Mouse (Mus musculus): ENCODE results near the gene Lrmp.

DNA sequence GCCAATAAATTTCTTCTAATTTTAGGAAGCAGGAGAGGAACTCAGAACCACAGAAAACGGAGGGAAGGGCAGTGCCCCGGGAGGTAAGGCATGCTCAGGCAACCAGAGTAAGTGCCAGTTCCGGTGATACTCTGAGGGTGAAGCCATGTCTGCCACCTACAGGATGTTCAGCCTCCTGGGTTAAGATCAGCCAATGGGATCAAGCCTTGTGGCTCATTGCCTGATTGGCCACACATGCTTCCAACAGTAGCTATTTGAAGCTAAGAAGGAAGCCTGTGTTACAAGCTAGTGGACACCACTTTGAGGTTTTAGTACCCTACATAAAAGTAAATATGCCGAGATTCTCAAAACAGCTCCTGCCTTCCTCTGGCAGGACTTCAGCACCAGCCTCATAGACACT lies 43.2 kb downstream of the Lrmp start:
- TF ChIP-seq TAL1 (IDR thresholded peaks at IDR 0.05; ENCODE audit: low read length) (no peak), GATA1 (IDR thresholded peaks at IDR 0.05; ENCODE audit: low read length) (no peak)

Measured in erythroblast, embryonic 14.5 days (primary cell).